Mouse (Mus musculus): ENCODE results near the gene Ntsr1. TPM values are rescaled to one million over a fixed set of nuclear protein-coding genes. Genes with fewer than 3 reads are reported as not detected.

Gene Ntsr1
- polyA plus RNA-seq, 1 experiment from 2014 or later, result 0.31 TPM

DNA sequence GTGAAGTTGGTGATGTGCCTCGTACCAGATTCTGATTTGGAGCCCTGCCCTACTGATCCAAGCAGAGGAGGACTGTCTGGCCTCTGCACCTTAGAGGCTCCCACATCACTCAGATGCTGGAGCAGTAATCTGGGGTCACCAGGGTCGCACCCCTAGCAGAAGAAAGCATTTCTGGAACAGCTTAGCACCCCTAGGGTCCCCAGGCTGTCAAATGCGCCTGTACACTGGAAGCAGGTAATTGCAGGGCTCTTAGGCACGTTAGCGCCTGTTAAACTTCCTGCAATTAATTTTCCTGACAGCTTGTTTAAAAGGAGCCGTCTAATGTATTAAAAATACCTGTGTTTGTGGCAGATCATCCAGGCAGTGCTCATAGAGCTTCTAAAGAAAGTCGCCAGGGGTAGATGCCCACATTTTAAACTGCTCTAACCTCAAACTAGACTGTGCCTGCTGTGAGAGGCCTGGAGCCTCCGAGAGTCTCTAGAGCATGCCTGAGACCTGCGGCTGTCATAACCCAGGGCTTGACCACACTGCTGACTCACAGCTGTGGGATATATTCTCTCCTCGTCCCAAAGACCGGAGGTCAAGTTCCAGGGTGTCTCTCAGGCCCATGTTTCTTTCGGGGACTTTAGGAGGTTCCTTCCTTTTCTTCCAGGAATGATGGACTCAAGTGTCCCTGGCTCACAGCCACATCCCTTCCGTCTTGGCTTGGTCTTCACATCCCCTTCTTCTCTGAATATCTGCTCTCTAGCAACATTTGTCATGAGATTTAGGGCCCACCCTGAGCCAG is 12.3 kb downstream of the Ntsr1 start:
- Histone ChIP-seq H3K9me3 (no peaks in the 10 kb centered on the region), H3K36me3 (no peaks in the 10 kb centered on the region), H3K4me3 (no peak overlapping the region), H3K27ac (no peak overlapping the region), H3K4me1 (replicated peaks) (peaks cover 30% of the 10 kb centered on the region), H3K27me3 (ENCODE audit: insufficient read depth, poor library complexity, severe bottlenecking) (peaks cover 74% of the 10 kb centered on the region)
- DNase-seq (ENCODE audit: low spot score), result no peak
- 70% methylated on average over 13 of the region's 13 CpGs for WGBS

DNA sequence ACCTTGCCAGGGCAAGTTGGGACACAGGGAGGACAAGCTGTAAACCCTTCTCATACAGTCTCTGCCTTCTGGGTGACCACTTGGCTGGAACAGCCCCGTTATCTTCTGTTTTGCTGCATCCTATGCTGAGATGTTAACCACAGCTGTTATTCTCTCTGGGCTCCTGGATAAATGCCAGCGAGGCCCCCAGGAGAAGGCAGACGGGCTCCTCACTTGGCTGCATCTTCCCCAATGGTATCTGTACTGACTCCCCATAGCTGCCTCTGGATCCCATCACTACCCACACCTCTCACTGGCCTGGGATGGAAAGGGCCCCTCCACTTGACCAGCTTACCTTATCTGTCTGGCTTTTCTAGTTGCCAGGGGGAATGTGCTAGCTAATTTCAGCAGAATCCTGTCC is 13.2 kb downstream of the Ntsr1 start:
- no peak overlapping the region for H3K27ac ChIP-seq
- peaks cover 29% of the 10 kb centered on the region for H3K4me1 ChIP-seq (replicated peaks)
- DNase-seq (ENCODE audit: low spot score), result no peak
- H3K4me3 ChIP-seq, result no peak overlapping the region
- WGBS, result 78% methylated on average over 3 of the region's 3 CpGs
- no peaks in the 10 kb centered on the region for H3K9me3 ChIP-seq
- peaks cover 73% of the 10 kb centered on the region for H3K27me3 ChIP-seq (ENCODE audit: insufficient read depth, poor library complexity, severe bottlenecking)
- no peaks in the 10 kb centered on the region for H3K36me3 ChIP-seq

DNA sequence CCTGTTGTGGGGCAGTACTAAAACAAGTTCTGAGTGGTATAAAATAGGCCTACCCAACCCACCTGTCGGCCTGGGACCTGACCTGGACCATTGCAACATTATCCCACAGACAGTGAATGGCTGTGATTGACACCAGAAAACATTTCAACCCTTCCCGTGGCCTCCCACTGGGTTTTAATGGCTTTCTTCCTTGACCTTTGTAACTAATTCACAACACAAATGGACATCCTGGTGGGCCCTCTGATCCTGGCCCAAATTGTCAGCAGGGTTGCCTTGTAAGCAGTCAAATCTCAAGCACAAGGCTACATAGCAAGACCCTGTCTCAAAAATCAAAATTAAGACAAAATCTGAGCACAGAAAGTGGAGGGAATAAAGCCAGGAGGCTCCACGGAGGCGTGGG is 14.1 kb downstream of the Ntsr1 start:
- Histone ChIP-seq H3K27ac (no peak overlapping the region), H3K27me3 (ENCODE audit: insufficient read depth, poor library complexity, severe bottlenecking) (peaks cover 73% of the 10 kb centered on the region)

DNA sequence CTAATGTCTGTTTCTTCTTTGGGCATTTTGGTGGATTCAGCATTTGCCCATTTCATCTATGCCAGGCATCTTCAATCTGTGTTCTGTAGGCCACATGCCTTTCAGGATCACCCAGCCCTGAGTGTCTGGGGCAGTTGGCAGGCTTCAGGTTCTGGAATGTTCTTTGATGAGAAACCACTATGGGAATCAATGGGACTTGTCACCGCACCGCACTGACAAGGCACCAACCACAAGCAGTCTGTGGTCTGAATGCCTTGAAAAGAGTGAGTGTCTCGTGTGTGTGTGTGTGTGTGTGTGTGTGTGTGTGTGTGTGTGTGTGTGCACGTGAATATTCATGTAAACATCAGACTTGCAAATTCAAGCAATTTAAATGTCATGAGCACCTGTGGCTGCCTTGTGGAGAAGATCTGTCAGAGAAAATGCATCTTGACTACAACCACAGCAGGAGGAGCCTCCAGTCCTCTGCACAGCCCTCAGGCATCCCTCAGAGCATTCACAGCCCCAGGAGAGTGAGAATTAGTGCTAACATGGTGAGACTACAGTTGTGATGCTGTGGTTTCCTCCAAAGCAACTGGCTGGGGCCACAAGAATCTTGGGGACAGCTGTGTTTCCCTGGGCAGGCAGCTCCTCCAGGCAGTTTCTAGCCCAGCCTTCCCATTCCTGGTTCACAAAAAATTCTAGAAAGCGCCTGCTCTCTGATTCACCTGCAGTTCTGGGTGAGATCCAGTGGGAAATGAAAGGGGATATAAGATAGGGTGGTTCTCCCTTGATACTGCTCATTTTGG is 21.9 kb downstream of the Ntsr1 start:
- Histone ChIP-seq H3K4me1 (replicated peaks) (no peaks in the 10 kb centered on the region), H3K9me3 (no peaks in the 10 kb centered on the region), H3K27me3 (ENCODE audit: insufficient read depth, poor library complexity, severe bottlenecking) (peaks cover 37% of the 10 kb centered on the region), H3K36me3 (no peaks in the 10 kb centered on the region), H3K27ac (no peak overlapping the region), H3K4me3 (no peak overlapping the region)
- WGBS, result 76% methylated on average over 5 of the region's 5 CpGs
- no peak for DNase-seq (ENCODE audit: low spot score)

More for the DNA sequence above, 14.1 kb downstream of the Ntsr1 start:
- no peaks in the 10 kb centered on the region for H3K9me3 ChIP-seq
- peaks cover 21% of the 10 kb centered on the region for H3K4me1 ChIP-seq (replicated peaks)
- H3K36me3 ChIP-seq, result no peaks in the 10 kb centered on the region
- no peak overlapping the region for H3K4me3 ChIP-seq
- no peak for DNase-seq (ENCODE audit: low spot score)
- WGBS, result 29% methylated on average over 4 of the region's 4 CpGs

DNA sequence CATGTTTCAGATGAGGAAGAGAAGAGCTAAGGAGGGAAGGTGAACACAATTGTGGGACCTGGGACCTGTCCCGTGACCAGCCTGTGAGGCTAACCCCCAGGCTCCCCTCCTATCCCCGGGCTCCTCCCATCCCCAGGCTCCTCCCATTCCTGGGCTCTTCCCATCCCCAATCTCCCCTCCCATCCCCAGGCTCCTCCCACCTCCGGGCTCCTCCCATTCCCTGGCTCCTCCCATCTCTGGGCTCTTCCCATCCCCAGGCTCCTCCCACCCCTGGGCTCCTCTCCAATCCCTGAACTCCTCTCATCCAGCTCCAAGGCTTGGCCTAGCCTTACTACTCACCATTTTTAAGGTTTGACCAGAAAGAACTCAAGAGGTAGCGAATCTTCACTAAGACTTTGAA is 23.0 kb downstream of the Ntsr1 start:
- Histone ChIP-seq H3K36me3 (no peaks in the 10 kb centered on the region), H3K4me1 (replicated peaks) (peaks cover 3% of the 10 kb centered on the region), H3K27me3 (ENCODE audit: insufficient read depth, poor library complexity, severe bottlenecking) (peaks cover 41% of the 10 kb centered on the region), H3K9me3 (no peaks in the 10 kb centered on the region), H3K4me3 (no peak overlapping the region), H3K27ac (no peak overlapping the region)
- 72% methylated on average over 4 of the region's 4 CpGs for WGBS
- DNase-seq (ENCODE audit: low spot score), result no peak

DNA sequence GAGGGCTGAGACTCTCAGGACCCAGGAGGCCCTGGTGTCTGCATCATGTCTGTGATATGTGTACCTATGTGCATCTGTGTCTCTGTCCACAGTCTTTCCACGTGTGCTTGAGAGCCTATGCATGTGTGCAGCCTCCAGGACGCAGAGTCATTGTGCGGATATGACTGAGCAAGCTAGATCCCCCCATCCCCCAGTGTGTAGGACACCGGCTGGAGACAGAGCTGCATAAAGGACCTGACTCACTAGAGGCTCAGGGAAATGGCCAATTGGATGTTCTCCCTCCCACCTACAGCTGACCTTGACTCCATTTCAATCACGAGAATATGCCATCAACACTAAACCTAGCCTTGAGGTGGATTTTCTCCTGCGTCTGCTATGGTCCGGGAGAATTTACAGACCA is 27.7 kb downstream of the Ntsr1 start:
- Histone ChIP-seq H3K4me3 (no peak overlapping the region), H3K36me3 (no peaks in the 10 kb centered on the region), H3K9me3 (no peaks in the 10 kb centered on the region), H3K4me1 (replicated peaks) (peaks cover 29% of the 10 kb centered on the region), H3K27me3 (ENCODE audit: insufficient read depth, poor library complexity, severe bottlenecking) (peaks cover 66% of the 10 kb centered on the region), H3K27ac (no peak overlapping the region)
- no peak for DNase-seq (ENCODE audit: low spot score)
- WGBS, result 61% methylated on average over 7 of the region's 7 CpGs

DNA sequence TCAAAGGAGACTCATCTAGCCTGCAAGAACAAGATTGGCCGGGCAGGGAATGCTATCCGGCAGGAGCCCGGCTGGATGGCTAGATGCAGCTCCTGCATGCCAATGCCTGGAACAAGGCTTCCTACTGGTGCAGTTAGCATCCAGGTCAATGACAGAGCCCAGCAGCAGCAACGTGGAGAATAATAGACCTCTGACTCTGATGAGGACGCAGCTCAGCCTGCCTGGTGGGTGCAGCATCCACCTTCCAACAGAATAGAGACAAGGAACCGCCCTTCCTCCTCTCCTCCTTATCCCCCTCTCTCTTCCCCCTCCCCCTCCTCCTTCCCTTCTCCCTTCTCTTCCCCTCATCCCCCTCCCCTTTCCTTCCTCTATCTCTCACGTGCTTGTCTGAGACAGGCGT is 28.1 kb downstream of the Ntsr1 start:
- Histone ChIP-seq H3K36me3 (no peaks in the 10 kb centered on the region), H3K27ac (no peak overlapping the region), H3K4me3 (no peak overlapping the region), H3K4me1 (replicated peaks) (peaks cover 33% of the 10 kb centered on the region), H3K9me3 (no peaks in the 10 kb centered on the region), H3K27me3 (ENCODE audit: insufficient read depth, poor library complexity, severe bottlenecking) (peaks cover 68% of the 10 kb centered on the region)
- 14% methylated on average over 8 of the region's 8 CpGs for WGBS
- DNase-seq (ENCODE audit: low spot score), result no peak

DNA sequence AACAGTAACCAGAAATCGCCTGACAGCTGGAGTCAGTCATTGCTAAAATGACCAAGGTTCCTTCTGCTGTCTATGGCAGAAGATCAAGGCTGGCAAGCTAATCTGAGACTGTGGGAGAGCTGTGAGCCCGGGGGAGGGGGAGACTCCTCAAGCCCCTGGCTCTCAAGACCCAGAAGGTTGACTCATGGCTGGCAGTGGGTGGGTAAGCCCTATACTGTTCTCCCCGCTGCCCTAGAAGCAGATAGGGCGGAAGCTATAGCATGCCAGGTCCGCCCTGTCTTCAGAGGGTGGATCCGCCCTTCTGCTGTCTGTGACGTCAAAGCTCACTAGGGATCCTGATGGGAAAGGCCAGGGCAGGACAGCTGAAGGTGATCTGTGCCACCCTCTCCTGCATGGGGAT is 30.4 kb downstream of the Ntsr1 start:
- Histone ChIP-seq H3K27ac (peak overlapping the region; percentile 36; the same call in 1 of the 2 replicates), H3K36me3 (no peaks in the 10 kb centered on the region), H3K4me3 (no peak overlapping the region), H3K4me1 (replicated peaks) (peaks cover 33% of the 10 kb centered on the region), H3K9me3 (no peaks in the 10 kb centered on the region), H3K27me3 (ENCODE audit: insufficient read depth, poor library complexity, severe bottlenecking) (peaks cover 70% of the 10 kb centered on the region)
- 37% methylated on average over 7 of the region's 7 CpGs for WGBS
- DNase-seq (ENCODE audit: low spot score), result no peak

DNA sequence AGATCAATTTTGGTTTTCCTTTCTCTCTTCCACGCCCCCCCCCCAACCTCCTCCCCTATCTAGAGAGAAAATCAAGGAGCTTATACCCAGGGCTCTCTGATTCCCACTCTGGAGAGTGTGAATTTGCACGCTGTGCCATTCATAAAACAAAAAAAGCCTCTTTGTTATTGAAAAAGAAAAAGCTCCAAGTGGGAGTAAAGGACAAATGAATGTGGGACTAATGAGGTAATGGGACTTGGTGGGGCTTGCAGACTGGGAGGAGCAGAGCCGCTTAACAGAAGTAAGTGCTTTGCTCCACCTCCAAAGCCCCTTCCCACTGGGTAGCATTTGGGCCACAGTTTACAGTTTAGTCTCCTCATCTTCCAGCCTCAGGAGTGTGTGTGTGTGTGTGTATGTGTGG is 30.8 kb downstream of the Ntsr1 start:
- no peak for DNase-seq (ENCODE audit: low spot score)
- Histone ChIP-seq H3K4me3 (no peak overlapping the region), H3K36me3 (no peaks in the 10 kb centered on the region), H3K4me1 (replicated peaks) (peaks cover 33% of the 10 kb centered on the region), H3K9me3 (no peaks in the 10 kb centered on the region), H3K27me3 (ENCODE audit: insufficient read depth, poor library complexity, severe bottlenecking) (peaks cover 66% of the 10 kb centered on the region), H3K27ac (0 out of 2 replicates have a peak overlapping the region, but pooled peaks have one; percentile 36)
- WGBS, result 32% methylated on average over 3 of the region's 3 CpGs

DNA sequence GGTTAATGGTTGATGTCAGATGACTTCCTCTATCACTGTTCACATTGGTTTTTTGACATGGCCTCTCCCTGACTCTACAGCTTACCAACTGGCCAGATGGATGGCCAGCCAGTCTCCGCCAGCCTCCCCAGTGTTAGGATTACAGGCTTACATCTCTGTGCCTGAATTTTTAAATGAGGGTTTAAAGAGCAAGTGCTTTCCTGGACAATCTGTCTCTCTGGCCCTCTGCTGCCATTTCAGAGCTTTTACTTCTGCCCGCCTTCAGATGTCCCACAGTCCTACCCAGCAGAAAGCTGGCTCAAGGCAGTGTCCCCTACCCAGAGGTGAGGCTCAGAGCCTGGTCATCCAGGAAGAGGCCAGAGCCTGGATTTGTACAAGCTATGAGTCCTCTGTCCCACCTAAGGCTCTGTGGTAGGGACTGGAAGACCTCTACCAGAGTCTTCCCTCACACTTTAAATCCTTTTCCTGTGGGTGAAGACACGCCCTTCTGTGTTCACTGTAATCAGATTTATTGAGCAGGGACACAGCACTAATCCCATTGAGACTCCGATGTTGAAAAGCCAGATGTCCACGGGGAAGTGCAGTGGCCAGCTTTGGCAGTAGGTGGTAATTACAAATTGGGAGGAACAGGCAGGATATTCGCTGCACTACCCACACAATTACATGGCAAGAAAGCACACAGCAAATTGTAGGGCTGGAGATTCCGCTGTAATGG is 32.1 kb downstream of the Ntsr1 start:
- Histone ChIP-seq H3K27me3 (ENCODE audit: insufficient read depth, poor library complexity, severe bottlenecking) (peaks cover 59% of the 10 kb centered on the region), H3K36me3 (no peaks in the 10 kb centered on the region), H3K4me1 (replicated peaks) (peaks cover 44% of the 10 kb centered on the region), H3K9me3 (no peaks in the 10 kb centered on the region), H3K27ac (peak overlapping the region; percentile 29; the same call in 1 of the 2 replicates), H3K4me3 (no peak overlapping the region)
- no peak for DNase-seq (ENCODE audit: low spot score)
- 74% methylated on average over 7 of the region's 7 CpGs for WGBS

DNA sequence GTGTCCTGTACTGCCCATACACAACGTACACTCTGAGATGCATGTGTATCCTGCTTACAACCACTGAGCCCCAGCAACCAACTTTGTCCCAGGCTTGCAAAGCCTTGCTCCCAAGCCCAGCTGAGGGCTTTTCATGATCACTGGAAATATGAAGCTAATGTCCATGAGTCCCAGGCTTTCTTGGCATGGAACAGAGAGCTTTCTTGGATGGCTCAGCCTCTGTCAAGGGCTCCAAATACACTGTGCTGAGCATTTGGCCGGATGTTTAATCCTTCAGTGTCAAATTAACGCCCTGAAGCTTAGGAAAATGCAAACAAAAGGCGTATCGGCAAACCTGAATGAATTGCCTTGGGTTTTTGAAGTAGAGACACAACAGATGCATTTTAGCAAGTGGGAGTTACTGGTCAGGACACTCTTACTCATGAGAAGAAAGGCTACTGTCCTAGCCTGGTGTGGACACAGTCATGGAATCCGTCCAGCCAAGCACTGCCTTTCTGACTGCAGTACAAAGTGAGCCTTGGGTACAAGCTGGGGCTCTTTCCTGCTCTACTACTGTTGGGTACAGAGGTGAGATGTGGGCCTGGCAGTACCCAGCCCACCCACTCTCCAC is 32.7 kb downstream of the Ntsr1 start:
- peaks cover 56% of the 10 kb centered on the region for H3K27me3 ChIP-seq (ENCODE audit: insufficient read depth, poor library complexity, severe bottlenecking)
- DNase-seq (ENCODE audit: low spot score), result no peak
- H3K36me3 ChIP-seq, result no peaks in the 10 kb centered on the region
- 68% methylated on average over 6 of the region's 6 CpGs for WGBS
- no peaks in the 10 kb centered on the region for H3K9me3 ChIP-seq
- peaks cover 48% of the 10 kb centered on the region for H3K4me1 ChIP-seq (replicated peaks)
- H3K4me3 ChIP-seq, result no peak overlapping the region
- H3K27ac ChIP-seq, result peak overlapping the region; percentile 29; the same call in 1 of the 2 replicates

DNA sequence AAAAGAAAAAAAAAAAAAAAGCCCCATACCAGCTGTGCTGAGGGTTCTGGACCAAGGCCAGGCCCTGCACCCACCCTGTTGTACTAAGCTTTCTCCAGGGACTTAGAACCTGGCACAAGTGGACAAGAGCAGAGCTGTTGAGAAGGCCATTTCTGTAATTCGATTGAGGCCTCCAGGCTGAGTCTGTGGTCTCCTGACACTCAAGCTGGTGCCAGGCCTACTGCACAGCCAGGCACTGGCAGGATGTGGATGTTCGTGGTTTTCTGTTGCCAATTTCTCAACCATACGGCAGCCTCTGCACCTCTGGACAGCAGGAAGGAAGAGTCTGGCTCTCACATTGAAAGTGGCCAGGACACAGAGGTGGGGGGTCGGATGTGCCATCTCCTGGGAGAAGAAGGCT is 33.5 kb downstream of the Ntsr1 start:
- WGBS, result 80% methylated on average over 4 of the region's 4 CpGs
- H3K4me3 ChIP-seq, result no peak overlapping the region
- H3K9me3 ChIP-seq, result no peaks in the 10 kb centered on the region
- no peaks in the 10 kb centered on the region for H3K36me3 ChIP-seq
- H3K4me1 ChIP-seq (replicated peaks), result peaks cover 41% of the 10 kb centered on the region
- no peak for DNase-seq (ENCODE audit: low spot score)
- H3K27ac ChIP-seq, result no peak overlapping the region
- H3K27me3 ChIP-seq (ENCODE audit: insufficient read depth, poor library complexity, severe bottlenecking), result peaks cover 50% of the 10 kb centered on the region
